15 mouse cellular contexts compared by ENCODE assay signal in genomic region chr17:43368171-43368576, GRCm38 (mm10). TPM values are rescaled to one million over a fixed set of nuclear protein-coding genes. Genes with fewer than 3 reads are reported as not detected.
DNase-seq lines count a peak whose midpoint lies in the region; ATAC-seq and TF ChIP-seq lines count a peak whose summit lies in the region.
"Had no signal": no experiment of that assay in that cellular context is flagged by ENCODE, and none has a peak within 500 bp of the region (broad histone marks: within the 10 kb centered on the region; RNA-seq: fewer than 3 reads in every experiment).

No protein-coding gene starts in this region.

- no peak overlapping the region for H3K4me2 ChIP-seq in liver, postnatal 0 days (ENCODE audit: low read depth, low read length)
- no peak overlapping the region for H3K4me2 ChIP-seq in kidney, postnatal 0 days (ENCODE audit: low read length)
- H3K4me2 ChIP-seq: embryonic facial prominence, embryonic 12.5 days; liver, embryonic 15.5 days; midbrain, embryonic 12.5 days; neural tube, embryonic 12.5 days had no signal

- no peaks in the 10 kb centered on the region for H3K9me3 ChIP-seq in liver, postnatal 0 days (ENCODE audit: low read length)
- no peaks in the 10 kb centered on the region for H3K9me3 ChIP-seq in heart, embryonic 10.5 days
- H3K9me3 ChIP-seq in kidney, postnatal 0 days (replicated peaks; ENCODE audit: low read length), result no peaks in the 10 kb centered on the region
- H3K9me3 ChIP-seq: embryonic facial prominence, embryonic 12.5 days; liver, embryonic 15.5 days; midbrain, embryonic 12.5 days; neural tube, embryonic 12.5 days had no signal

- H3K4me1 ChIP-seq in liver, postnatal 0 days (ENCODE audit: insufficient read depth), result no peaks in the 10 kb centered on the region
- H3K4me1 ChIP-seq in heart, embryonic 10.5 days, result peaks cover 29% of the 10 kb centered on the region
- 0 out of 2 replicates have a peak, but pooled peaks cover 3% of the 10 kb centered on the region for H3K4me1 ChIP-seq in kidney, postnatal 0 days (replicated peaks; ENCODE audit: insufficient read depth, low read length)
- H3K4me1 ChIP-seq: embryonic facial prominence, embryonic 12.5 days; liver, embryonic 15.5 days; midbrain, embryonic 12.5 days; neural tube, embryonic 12.5 days had no signal

- intact Hi-C loops in heart, postnatal 25 days (cut with DNase I), result no loop called here

- H3K27ac ChIP-seq in liver, postnatal 0 days (ENCODE audit: low read depth), result 0 out of 2 replicates have a peak overlapping the region, but pooled peaks have one; percentile 24
- H3K27ac ChIP-seq in heart, embryonic 10.5 days, result peak overlapping the region; percentile 54; the same call in 1 of the 2 replicates
- H3K27ac ChIP-seq in kidney, postnatal 0 days, result peak overlapping the region; percentile 69
- H3K27ac ChIP-seq: embryonic facial prominence, embryonic 12.5 days; liver, embryonic 15.5 days; midbrain, embryonic 12.5 days; neural tube, embryonic 12.5 days had no signal

- peak; percentile 45 to 73 for DNase-seq in heart, adult 18-20 months
- no peak for DNase-seq in heart, postnatal 25 days (ENCODE audit: low spot score)
- no peak for DNase-seq in liver, postnatal 0 days
- no peak for DNase-seq in liver
- no peak for DNase-seq in heart, embryonic 10.5 days (ENCODE audit: low spot score)
- no peak for DNase-seq in kidney, postnatal 0 days (ENCODE audit: low spot score)
- no peak for DNase-seq in urinary bladder, adult 2 months (ENCODE audit: low spot score)
- DNase-seq: cerebellum, postnatal 10 days; thymus, postnatal 14 days had no signal

- H3K36me3 ChIP-seq in liver, postnatal 0 days (replicated peaks; ENCODE audit: insufficient read depth, low read length), result no peaks in the 10 kb centered on the region
- no peaks in the 10 kb centered on the region for H3K36me3 ChIP-seq in heart, embryonic 10.5 days
- no peaks in the 10 kb centered on the region for H3K36me3 ChIP-seq in kidney, postnatal 0 days (ENCODE audit: insufficient read depth, low read length)
- H3K36me3 ChIP-seq: embryonic facial prominence, embryonic 12.5 days; liver, embryonic 15.5 days; midbrain, embryonic 12.5 days; neural tube, embryonic 12.5 days had no signal

- H3K27me3 ChIP-seq in liver, postnatal 0 days (ENCODE audit: insufficient read depth, low read length), result no peaks in the 10 kb centered on the region
- H3K27me3 ChIP-seq in heart, embryonic 10.5 days (ENCODE audit: insufficient read depth, poor library complexity, severe bottlenecking), result no peaks in the 10 kb centered on the region
- no peaks in the 10 kb centered on the region for H3K27me3 ChIP-seq in kidney, postnatal 0 days (ENCODE audit: insufficient read depth, low read length)
- H3K27me3 ChIP-seq: embryonic facial prominence, embryonic 12.5 days; midbrain, embryonic 12.5 days; neural tube, embryonic 12.5 days had no signal

- no peak for ATAC-seq in liver, postnatal 0 days
- no peak for ATAC-seq in kidney, postnatal 0 days (replicated peaks; ENCODE audit: low FRiP score, low read depth)
- no peak for ATAC-seq in CD4-positive, CD25-positive, alpha-beta regulatory T cell, adult 4 months
- ATAC-seq: forebrain, embryonic 14.5 days had no signal

- no peak overlapping the region for H3K4me3 ChIP-seq in liver, postnatal 0 days (ENCODE audit: low read depth, low read length)
- H3K4me3 ChIP-seq in heart, embryonic 10.5 days, result no peak overlapping the region
- no peak overlapping the region for H3K4me3 ChIP-seq in kidney, postnatal 0 days (replicated peaks; ENCODE audit: low read depth, low read length)
- H3K4me3 ChIP-seq: embryonic facial prominence, embryonic 12.5 days; liver, embryonic 15.5 days; midbrain, embryonic 12.5 days; neural tube, embryonic 12.5 days had no signal

- 0 out of 2 replicates have a peak, but pooled peaks have one; percentile 15 for TF ChIP-seq EP300 in liver, postnatal 0 days (IDR thresholded peaks at IDR 0.05; ENCODE audit: low read depth)

- no peak overlapping the region for H3K9ac ChIP-seq in liver, postnatal 0 days (replicated peaks)
- no peak overlapping the region for H3K9ac ChIP-seq in kidney, postnatal 0 days (ENCODE audit: low read depth, low read length)
- H3K9ac ChIP-seq: embryonic facial prominence, embryonic 12.5 days; liver, embryonic 15.5 days; midbrain, embryonic 12.5 days; neural tube, embryonic 12.5 days had no signal

- WGBS in liver, postnatal 0 days (ENCODE audit: insufficient replicate concordance), result 56% methylated on average over 5 of the region's 5 CpGs
- 53% methylated on average over 5 of the region's 5 CpGs for WGBS in heart, embryonic 10.5 days
- 49% methylated on average over 5 of the region's 5 CpGs for WGBS in kidney, postnatal 0 days

- no peak for TF ChIP-seq CTCF in liver, postnatal 0 days (IDR thresholded peaks at IDR 0.05; ENCODE audit: low read depth)
- TF ChIP-seq CTCF in kidney, postnatal 0 days (IDR thresholded peaks at IDR 0.05; ENCODE audit: low read depth), result no peak

RNA-seq across cellular contexts. Expression of gene Adgrf5, which starts 7.9 kb away (rescaled TPM):
- 100 to 1,000 TPM; 168 to 185 TPM for total RNA-seq in heart, adult 18-20 months (2021)
- total RNA-seq in heart, postnatal 25 days (2021), result 100 to 1,000 TPM; 207 to 259 TPM
- polyA plus RNA-seq in liver, postnatal 0 days (2015; fragmentation: Nextera tagmentation; extraction: Ambion mirVana), result 2.5 and 3.5 TPM in 2 replicates
- 12.6 and 19.4 TPM in 2 replicates for polyA plus RNA-seq in heart, embryonic 10.5 days (2016; fragmentation: Nextera tagmentation; extraction: Ambion mirVana)
- polyA plus RNA-seq in kidney, postnatal 0 days (2015; fragmentation: Nextera tagmentation; extraction: Ambion mirVana), result 15.4 and 17.3 TPM in 2 replicates
- polyA plus RNA-seq in urinary bladder, adult 2 months (2012; rRNA removed), result 18.7 and 26.3 TPM in 2 replicates
- polyA plus RNA-seq in CD4-positive, CD25-positive, alpha-beta regulatory T cell, adult 4 months (2017; shearing (Covaris generic)), result not detected

Comparison
In these comparisons a context has a peak if more than half of its experiments do, and no peak if none do; other contexts are left out.
1. DNase-seq: peak in heart, adult 18-20 months (2 of 2); none in heart, postnatal 25 days (single experiment), liver, postnatal 0 days (single experiment), liver (single experiment), heart, embryonic 10.5 days (single experiment), kidney, postnatal 0 days (single experiment) and urinary bladder, adult 2 months (single experiment).
2. Peak in every context shown above with its lines, with median percentiles within 50 percentile points of each other: H3K27ac ChIP-seq.